Mouse (Mus musculus) brain, embryonic 18.5 days (tissue): Measurements from ENCODE around the gene Fzr1.

Source experiments
- DNase-seq: peaks from one replicate; pipeline ENCODE4 v3.0.0-alpha.2; 2012; ENCODE audit warnings: low read depth, low spot score

Gene Fzr1

GRCm38 (mm10) chr10:81377793-81378552 is at the start of gene Fzr1:
Gene Fzr1, minus strand, starts transcription at chr10:81378516.
- DNase-seq, result no peak

DNA sequence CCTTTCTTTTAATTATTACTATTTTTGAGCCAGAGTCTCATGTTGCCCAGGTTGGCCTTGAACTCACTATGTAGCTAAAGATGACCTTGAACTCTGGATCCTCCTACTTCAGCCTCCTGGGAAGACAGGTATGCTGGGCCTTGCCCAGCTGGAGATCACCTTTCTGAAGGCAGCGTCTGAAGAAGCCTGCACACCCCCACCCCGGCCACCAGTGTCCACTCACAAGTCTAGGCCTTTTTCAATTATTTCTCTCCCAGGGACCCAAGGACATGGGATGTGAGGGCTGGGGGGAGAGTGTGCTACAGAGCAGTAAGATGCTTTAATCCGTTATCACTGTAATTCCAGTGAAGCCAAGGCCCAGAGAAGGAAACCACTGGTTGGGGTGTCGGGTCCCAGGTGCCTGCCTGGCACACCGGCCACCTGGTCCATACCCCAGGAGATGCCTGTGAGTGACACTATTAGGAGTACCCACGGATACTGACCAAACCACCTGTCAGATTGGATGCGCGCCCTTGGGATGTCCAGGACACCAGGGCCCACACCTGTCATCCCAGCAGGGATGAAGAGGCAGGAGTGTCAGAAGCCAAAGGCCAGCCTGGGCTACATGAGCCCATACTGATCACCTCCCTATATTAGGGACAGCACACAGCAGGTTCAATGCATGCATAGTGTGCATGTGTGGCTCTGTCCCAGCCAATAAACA is 49.6 kb upstream of the Fzr1 start:
- no peak for DNase-seq

GRCm38 (mm10) chr10:81427327-81427726 is 49.0 kb upstream of the Fzr1 start:
- no peak for DNase-seq

DNA sequence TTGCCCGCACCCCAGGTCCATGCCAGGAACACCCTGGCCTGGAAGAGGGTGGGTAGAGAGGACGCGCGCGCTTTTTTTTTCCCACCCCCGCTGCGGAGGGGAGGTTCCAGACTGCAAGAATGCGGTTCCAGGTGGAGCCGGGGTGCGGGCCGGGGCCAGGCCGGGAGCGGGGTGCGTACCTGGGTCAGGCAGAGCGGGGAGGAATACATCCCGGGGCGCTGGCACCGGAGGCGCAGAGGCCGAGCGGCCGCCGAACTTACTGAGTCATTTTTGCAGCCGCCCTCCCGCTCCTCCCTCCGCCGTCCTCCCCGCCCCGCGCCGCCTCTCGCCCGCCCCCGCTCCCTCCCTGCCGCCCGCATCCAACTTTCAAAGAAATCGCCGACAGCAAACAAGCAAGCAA is 48.6 kb upstream of the Fzr1 start:
- no peak for DNase-seq

GRCm38 (mm10) chr10:81426081-81426671 is 47.9 kb upstream of the Fzr1 start:
- no peak for DNase-seq

- no peak for DNase-seq
Measured at GRCm38 (mm10) chr10:81425236-81425850, 47.0 kb upstream of the Fzr1 start.

DNA sequence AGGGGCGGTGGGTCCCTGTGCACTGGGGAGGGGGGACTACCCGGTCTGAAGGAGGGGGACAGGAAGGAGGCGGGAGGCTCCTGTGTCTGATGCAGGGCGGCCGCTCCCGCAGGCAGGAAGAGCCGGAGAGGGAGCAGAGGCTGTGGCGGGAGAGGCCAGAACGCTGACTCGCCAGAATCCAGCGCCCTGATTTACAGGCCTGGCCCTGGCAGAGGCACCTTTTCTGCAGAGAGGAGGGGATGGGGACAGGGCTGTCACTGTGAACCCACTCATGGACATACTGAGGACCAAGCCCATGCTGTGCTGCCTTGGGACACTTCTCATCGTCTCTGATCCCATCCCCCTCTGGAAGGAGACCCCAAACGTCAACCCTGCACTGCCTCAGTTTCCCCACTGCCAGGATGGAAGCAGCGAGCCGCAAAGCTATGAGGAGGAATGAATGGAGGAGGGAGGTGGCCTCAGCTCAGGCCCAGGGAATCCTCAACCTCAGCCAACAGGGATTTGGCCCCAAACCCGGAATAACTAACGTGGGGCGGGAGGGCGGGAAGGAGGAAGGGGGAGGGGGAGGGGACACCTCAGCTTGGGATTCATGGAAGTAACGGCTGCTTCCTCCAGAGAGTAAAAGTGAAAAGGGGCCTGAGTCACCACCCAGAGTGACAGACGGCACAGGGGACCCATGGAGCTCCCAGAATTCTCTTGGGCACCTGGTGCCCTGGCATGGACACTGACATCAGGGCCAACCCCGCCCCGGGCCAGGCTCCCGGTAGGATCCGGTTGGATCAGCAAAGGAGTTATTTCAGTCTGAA is 46.1 kb upstream of the Fzr1 start:
- DNase-seq, result no peak

- DNase-seq, result no peak
Measured at GRCm38 (mm10) chr10:81423476-81424245, 45.3 kb upstream of the Fzr1 start.

GRCm38 (mm10) chr10:81422661-81423217 is 44.4 kb upstream of the Fzr1 start:
- no peak for DNase-seq

DNA sequence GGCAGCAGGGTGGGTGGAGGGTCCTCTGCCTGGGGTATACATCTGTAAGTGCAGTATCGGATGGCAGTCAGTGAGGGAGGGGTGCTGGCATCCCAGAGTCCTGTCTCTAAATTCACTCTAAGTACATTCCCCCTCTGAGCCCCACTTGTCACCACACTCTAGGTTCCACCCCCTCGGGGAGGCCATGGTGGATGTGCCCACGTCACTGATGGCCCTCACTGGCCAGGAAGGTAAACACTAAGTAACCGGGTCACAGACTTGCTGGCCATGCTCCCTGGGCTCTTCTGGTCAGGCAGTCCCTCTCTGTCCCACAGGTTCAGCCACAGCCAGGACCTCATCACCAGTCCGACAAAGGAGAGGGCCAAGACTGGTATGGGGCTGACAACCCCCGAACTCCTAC is 43.9 kb upstream of the Fzr1 start:
- DNase-seq, result no peak

DNA sequence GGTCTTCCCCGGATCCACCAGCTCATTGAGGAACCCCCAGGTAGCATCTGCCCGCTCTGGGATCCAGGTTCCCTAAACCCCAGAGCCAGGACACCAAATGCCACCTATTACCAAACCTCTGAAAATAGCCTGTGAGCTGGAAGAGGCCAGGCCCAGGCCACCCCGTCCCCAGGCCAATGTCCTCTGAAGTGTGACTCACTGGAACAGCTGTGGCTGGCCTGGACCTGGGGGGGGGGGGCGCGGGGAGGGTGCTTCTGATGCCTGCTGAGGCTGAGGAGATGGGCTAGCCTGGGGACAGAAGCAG is 43.4 kb upstream of the Fzr1 start:
- no peak for DNase-seq

DNA sequence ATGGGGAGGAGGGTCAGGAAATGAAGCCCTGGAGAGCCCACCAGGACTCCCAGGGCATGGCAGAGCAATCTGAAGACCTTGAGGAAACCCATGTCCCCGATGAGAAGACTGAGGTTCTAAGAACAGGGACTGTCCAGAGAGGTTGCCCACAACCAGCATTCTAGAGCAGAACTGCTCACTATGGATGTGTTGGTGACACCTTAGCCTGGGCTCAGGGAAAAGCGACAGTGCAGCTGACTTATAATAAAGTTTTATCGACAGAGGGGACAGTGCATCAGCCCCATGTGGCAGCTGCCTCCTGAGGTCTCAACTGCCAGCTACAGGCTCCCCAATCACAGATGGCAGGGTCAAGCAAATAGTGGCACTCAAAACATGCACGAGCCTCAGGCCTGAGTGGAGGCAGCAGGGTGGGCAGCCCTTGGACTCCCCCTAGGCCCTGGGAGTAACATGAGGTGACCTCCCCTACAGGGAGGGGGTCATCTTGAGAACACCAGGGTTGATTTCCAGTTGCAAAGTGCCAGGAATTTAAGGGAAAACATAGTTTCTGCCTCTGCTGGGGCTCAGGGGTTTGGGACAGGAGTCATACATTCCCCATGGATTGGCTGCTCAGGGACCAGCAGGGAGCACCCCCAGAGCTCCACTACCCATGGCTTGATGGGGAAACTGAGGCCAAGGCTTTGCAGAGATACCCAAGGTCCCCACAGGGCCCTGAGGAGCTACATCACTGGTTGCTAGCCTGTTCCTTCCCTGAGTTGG is 42.9 kb upstream of the Fzr1 start:
- no peak for DNase-seq

DNA sequence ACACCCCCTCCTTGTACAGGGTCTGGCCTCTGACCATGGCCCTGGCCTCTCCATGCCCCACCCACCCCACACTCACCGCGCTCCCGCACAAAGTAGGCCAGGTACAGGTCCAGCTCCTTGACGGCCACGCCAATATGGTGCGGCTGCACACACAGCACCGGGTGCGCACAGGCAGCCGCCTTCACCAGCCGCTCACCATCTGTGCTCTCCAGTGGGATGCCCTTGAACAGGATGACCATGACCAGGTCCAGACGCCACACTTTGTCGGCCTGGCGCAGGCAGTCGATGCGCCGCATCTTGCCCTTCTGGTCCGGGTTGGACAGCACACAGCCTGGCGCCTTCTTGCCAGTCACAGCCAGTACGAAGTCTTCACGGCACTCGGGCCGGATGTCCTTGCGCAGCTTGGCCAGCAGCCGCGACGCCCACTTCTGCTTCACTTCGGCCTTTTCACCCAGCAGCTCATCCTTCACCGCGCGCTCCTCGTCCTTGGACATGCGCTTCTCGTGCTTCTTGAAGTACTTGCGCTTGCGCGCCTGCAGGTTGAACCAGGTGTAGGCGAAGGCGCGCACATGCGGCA is 42.0 kb upstream of the Fzr1 start:
- no peak for DNase-seq

DNA sequence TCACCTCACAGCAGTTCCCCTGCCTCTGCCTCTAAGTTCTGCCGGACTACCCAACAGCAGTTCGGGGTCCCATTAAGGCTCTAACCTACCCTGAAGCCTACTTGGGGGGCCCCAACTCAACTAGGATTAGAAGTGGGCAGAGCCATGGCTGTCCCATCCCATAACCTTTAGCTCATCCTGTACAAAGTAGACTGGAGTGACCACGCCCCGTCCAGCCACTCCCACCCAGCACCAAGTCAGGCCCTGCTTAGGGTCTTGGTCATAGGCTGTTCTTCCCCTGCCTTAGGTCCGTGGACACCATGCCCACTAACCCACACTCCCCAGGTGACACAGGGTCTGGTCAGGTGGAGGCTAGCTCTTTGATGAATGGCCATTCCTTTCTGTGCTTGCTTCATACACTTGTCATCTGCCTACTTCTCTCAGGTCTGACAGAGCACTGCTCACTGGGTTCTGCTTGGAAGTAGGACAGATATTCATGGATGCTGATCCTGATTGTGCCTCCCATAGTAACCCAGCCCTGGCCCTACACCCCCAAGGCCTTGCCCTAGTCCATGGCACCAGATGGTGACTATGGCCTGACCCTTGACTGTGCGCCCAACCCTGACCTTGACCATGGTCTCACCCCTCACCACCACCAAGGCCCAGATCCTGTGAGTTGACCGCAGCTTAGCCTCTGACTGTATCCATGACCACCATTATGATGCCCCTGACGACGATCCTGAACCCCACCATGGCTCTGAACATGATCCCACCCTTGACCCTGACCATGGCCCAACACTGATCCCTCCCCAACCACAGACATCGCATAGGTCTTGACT is 41.0 kb upstream of the Fzr1 start:
- DNase-seq, result no peak

DNA sequence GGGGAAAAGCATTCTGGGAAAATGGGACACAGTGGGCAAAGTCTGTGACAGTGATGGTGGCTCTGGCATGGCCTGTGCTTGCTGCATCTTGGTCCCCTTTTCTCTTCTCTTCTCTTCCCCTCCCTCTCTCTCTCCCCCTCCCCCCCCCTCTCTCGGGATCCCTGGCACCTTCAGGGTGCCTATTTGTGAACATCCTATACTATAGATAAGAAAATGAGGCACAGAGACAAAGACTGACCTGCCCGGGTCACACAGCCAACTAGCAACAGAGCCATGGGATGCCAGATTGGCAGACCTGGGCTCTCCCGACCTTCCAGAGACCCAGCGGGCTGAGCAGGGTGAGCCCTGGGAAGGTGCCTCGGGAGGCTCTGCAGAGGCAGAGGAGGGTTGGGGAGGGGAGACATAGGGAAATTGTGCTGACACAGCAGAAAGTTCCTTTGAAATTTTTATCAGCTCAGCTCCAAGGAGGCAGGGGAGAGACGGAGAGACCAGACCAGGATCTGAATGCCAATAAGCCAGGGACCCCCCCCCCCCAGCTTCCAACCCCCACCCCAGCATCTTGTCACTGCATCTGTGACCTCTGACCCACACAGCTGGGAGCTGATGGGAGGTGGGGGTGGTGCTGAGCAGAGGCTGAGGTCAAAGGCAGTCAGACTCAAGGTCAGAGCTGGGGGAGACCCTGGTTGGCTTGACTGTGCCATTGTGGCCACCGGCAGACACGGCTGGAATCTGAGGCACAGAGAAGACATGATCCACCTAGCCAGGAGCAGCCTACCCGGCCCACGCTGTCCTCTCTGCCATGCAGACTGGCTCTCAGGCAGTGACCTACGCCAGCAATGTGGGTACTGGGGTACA is 40.1 kb upstream of the Fzr1 start:
- DNase-seq, result no peak

DNA sequence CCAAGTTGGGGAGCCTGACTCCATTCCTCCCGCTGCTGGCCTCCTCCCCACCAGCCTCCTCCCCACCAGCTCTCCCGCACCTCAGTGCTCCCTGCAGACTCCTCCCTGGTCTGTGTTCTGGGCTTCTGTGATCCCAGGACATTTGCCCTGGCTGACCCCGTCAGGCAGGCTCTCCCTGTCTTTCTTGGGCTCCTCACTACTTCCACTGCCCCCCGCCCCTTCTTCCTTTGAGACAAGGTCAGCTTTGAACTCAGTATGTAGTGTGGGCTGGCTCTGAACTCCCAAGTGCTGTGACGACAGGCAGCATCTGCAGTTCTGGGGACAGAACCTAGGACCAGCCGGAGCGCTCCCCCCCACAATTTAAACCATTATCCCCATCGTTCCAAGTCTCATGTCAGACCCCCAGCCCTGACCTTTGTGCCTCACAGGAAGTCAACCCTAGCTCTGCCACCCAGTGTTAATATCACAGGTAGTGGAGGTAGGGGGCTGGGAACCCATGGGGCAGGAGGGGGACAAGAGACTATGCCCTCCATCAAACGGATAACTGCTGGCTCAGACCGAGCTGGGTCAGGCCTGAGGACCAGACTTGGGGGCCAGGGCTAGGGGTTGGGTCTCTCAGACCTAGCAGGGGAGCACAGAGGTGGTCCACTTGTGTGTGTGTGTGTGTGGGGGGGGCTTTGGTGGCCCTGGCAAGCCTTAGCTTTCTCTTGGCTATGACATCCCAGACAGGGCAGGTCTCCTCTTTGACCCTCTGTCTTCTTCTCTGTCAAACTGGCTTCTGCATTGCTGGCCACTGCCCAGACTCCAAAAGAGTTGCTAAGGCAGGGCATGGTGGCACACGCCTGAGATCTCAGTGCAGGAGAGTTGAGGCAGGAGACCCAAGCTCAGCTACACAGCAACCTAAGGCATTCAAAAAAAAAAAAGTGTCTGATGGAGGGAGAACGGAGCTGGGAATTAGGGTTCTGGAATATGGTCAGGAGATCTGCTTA is 39.2 kb upstream of the Fzr1 start:
- DNase-seq, result no peak
